Mouse (Mus musculus): ENCODE data around the gene Prdm1. TPM values are rescaled to one million over a fixed set of nuclear protein-coding genes. Genes with fewer than 3 reads are reported as not detected.

Gene Prdm1
- polyA plus RNA-seq, 1 experiment from 2014 or later: 1.9 TPM

DNA sequence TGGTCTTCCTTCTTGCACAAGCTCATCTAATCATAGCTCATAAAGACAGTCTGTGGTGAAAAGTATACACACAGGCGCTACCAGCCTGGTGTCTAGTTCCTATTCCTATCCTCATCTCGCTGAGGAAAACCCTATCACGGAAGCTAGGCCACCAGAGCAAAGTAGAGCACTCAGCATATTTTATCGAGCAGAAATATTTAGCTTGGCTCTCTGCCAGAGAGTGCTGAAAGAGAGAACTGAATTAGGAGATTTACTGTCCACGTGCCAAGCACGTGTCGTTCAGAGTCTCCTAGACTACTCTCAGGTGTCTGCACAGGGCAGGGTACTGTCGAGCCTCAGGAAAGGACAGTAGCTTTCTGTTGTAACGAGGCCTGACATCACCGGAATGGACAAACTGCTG, 54.0 kb downstream of the Prdm1 start:
- H3K4me3 ChIP-seq (ENCODE audit: low read depth, low read length): no peak overlapping the region
- 52% methylated on average over 10 of the region's 10 CpGs for WGBS
- peak; percentile 69 for DNase-seq (ENCODE audit: low spot score)
- no peaks in the 10 kb centered on the region for H3K27me3 ChIP-seq (ENCODE audit: control insufficient read depth, insufficient read depth, low read length)
- no peak; the same call in 1 of the 2 replicates for ATAC-seq (replicated peaks; ENCODE audit: insufficient number of reproducible peaks, low FRiP score, low TSS enrichment, low read depth)
- H3K27ac ChIP-seq (replicated peaks; ENCODE audit: low read depth, low read length): no peak overlapping the region
- no peak overlapping the region for H3K4me2 ChIP-seq (ENCODE audit: low read depth, low read length)
- no peaks in the 10 kb centered on the region for H3K36me3 ChIP-seq (replicated peaks; ENCODE audit: control insufficient read depth, insufficient read depth, low read depth, low read length)
- no peak overlapping the region for H3K9ac ChIP-seq (replicated peaks; ENCODE audit: low read length)
- no peaks in the 10 kb centered on the region for H3K9me3 ChIP-seq (replicated peaks; ENCODE audit: control insufficient read depth, low read length)
- no peaks in the 10 kb centered on the region for H3K4me1 ChIP-seq (ENCODE audit: control insufficient read depth, insufficient read depth, low read length)

- WGBS: 9% methylated on average over 8 of the region's 8 CpGs
- Histone ChIP-seq H3K27ac (replicated peaks; ENCODE audit: low read depth, low read length) (no peak overlapping the region), H3K4me1 (ENCODE audit: control insufficient read depth, insufficient read depth, low read length) (no peaks in the 10 kb centered on the region), H3K36me3 (replicated peaks; ENCODE audit: control insufficient read depth, insufficient read depth, low read depth, low read length) (no peaks in the 10 kb centered on the region), H3K9ac (replicated peaks; ENCODE audit: low read length) (no peak overlapping the region), H3K4me2 (ENCODE audit: low read depth, low read length) (no peak overlapping the region), H3K4me3 (ENCODE audit: low read depth, low read length) (no peak overlapping the region), H3K27me3 (ENCODE audit: control insufficient read depth, insufficient read depth, low read length) (0 out of 2 replicates have a peak, but pooled peaks cover 2% of the 10 kb centered on the region), H3K9me3 (replicated peaks; ENCODE audit: control insufficient read depth, low read length) (no peaks in the 10 kb centered on the region)
- DNase-seq (ENCODE audit: low spot score): no peak
- no peak for ATAC-seq (replicated peaks; ENCODE audit: insufficient number of reproducible peaks, low FRiP score, low TSS enrichment, low read depth)
Observed at GRCm38 (mm10) chr10:44465618-44466017, 62.7 kb downstream of the Prdm1 start.

- Histone ChIP-seq H3K9me3 (replicated peaks; ENCODE audit: control insufficient read depth, low read length) (no peaks in the 10 kb centered on the region), H3K27ac (replicated peaks; ENCODE audit: low read depth, low read length) (no peak overlapping the region), H3K36me3 (replicated peaks; ENCODE audit: control insufficient read depth, insufficient read depth, low read depth, low read length) (no peaks in the 10 kb centered on the region), H3K9ac (replicated peaks; ENCODE audit: low read length) (no peak overlapping the region), H3K4me2 (ENCODE audit: low read depth, low read length) (no peak overlapping the region), H3K27me3 (ENCODE audit: control insufficient read depth, insufficient read depth, low read length) (0 out of 2 replicates have a peak, but pooled peaks cover 2% of the 10 kb centered on the region), H3K4me1 (ENCODE audit: control insufficient read depth, insufficient read depth, low read length) (no peaks in the 10 kb centered on the region), H3K4me3 (ENCODE audit: low read depth, low read length) (no peak overlapping the region)
- WGBS: 55% methylated on average over 5 of the region's 5 CpGs
- DNase-seq (ENCODE audit: low spot score) (no peak), ATAC-seq (replicated peaks; ENCODE audit: insufficient number of reproducible peaks, low FRiP score, low TSS enrichment, low read depth) (no peak)
Observed at GRCm38 (mm10) chr10:44464563-44464962, 63.7 kb downstream of the Prdm1 start.

GRCm38 (mm10) chr10:44463856-44464255, 64.4 kb downstream of the Prdm1 start:
- ATAC-seq (replicated peaks; ENCODE audit: insufficient number of reproducible peaks, low FRiP score, low TSS enrichment, low read depth) (no peak), DNase-seq (ENCODE audit: low spot score) (no peak)
- Histone ChIP-seq H3K36me3 (replicated peaks; ENCODE audit: control insufficient read depth, insufficient read depth, low read depth, low read length) (no peaks in the 10 kb centered on the region), H3K27ac (replicated peaks; ENCODE audit: low read depth, low read length) (no peak overlapping the region), H3K9me3 (replicated peaks; ENCODE audit: control insufficient read depth, low read length) (no peaks in the 10 kb centered on the region), H3K27me3 (ENCODE audit: control insufficient read depth, insufficient read depth, low read length) (peaks cover 4% of the 10 kb centered on the region; the same call in 1 of the 2 replicates), H3K9ac (replicated peaks; ENCODE audit: low read length) (no peak overlapping the region), H3K4me2 (ENCODE audit: low read depth, low read length) (no peak overlapping the region), H3K4me1 (ENCODE audit: control insufficient read depth, insufficient read depth, low read length) (no peaks in the 10 kb centered on the region), H3K4me3 (ENCODE audit: low read depth, low read length) (no peak overlapping the region)
- 80% methylated on average over 4 of the region's 4 CpGs for WGBS

DNA sequence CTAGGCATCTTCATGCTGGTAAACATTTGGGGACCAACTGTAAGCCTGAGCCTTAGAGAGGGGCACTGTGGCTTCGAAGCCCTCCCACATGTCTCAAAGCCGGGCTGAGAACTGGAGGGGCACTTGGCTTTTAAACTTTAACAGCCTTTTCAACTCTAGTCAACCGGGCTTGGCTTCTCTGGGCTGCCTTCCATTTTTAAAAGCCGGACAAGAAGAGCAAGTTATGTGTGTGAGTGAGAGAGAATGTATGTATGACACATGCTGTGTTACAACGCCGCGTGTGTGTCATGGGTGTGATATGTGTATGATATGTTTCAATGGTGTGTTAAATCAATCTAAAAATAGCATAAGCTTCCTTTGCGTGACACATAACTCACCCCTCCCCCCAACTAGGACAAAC, 66.0 kb downstream of the Prdm1 start:
- Histone ChIP-seq H3K4me1 (ENCODE audit: control insufficient read depth, insufficient read depth, low read length) (no peaks in the 10 kb centered on the region), H3K27ac (replicated peaks; ENCODE audit: low read depth, low read length) (no peak overlapping the region), H3K9me3 (replicated peaks; ENCODE audit: control insufficient read depth, low read length) (no peaks in the 10 kb centered on the region), H3K9ac (replicated peaks; ENCODE audit: low read length) (no peak overlapping the region), H3K27me3 (ENCODE audit: control insufficient read depth, insufficient read depth, low read length) (peaks cover 6% of the 10 kb centered on the region), H3K4me2 (ENCODE audit: low read depth, low read length) (no peak overlapping the region), H3K4me3 (ENCODE audit: low read depth, low read length) (no peak overlapping the region), H3K36me3 (replicated peaks; ENCODE audit: control insufficient read depth, insufficient read depth, low read depth, low read length) (no peaks in the 10 kb centered on the region)
- ATAC-seq (replicated peaks; ENCODE audit: insufficient number of reproducible peaks, low FRiP score, low TSS enrichment, low read depth) (no peak), DNase-seq (ENCODE audit: low spot score) (no peak)
- WGBS: 89% methylated on average over 8 of the region's 8 CpGs

- ATAC-seq (replicated peaks; ENCODE audit: insufficient number of reproducible peaks, low FRiP score, low TSS enrichment, low read depth): no peak
- Histone ChIP-seq H3K27me3 (ENCODE audit: control insufficient read depth, insufficient read depth, low read length) (peaks cover 10% of the 10 kb centered on the region), H3K4me1 (ENCODE audit: control insufficient read depth, insufficient read depth, low read length) (no peaks in the 10 kb centered on the region), H3K9ac (replicated peaks; ENCODE audit: low read length) (no peak overlapping the region), H3K9me3 (replicated peaks; ENCODE audit: control insufficient read depth, low read length) (no peaks in the 10 kb centered on the region), H3K4me2 (ENCODE audit: low read depth, low read length) (no peak overlapping the region), H3K4me3 (ENCODE audit: low read depth, low read length) (no peak overlapping the region), H3K27ac (replicated peaks; ENCODE audit: low read depth, low read length) (no peak overlapping the region), H3K36me3 (replicated peaks; ENCODE audit: control insufficient read depth, insufficient read depth, low read depth, low read length) (no peaks in the 10 kb centered on the region)
- DNase-seq (ENCODE audit: low spot score): no peak
- WGBS: 74% methylated on average over 6 of the region's 6 CpGs
Observed at GRCm38 (mm10) chr10:44461063-44461462, 67.2 kb downstream of the Prdm1 start.

GRCm38 (mm10) chr10:44460095-44460810, 68.0 kb downstream of the Prdm1 start:
- H3K27me3 ChIP-seq (ENCODE audit: control insufficient read depth, insufficient read depth, low read length): peaks cover 13% of the 10 kb centered on the region
- ATAC-seq (replicated peaks; ENCODE audit: insufficient number of reproducible peaks, low FRiP score, low TSS enrichment, low read depth): no peak
- 13% methylated on average over 6 of the region's 6 CpGs for WGBS

GRCm38 (mm10) chr10:44459321-44460000, 68.8 kb downstream of the Prdm1 start:
- Histone ChIP-seq H3K27me3 (ENCODE audit: control insufficient read depth, insufficient read depth, low read length) (peaks cover 11% of the 10 kb centered on the region), H3K9ac (replicated peaks; ENCODE audit: low read length) (no peak overlapping the region), H3K27ac (replicated peaks; ENCODE audit: low read depth, low read length) (no peak overlapping the region; the same call in 1 of the 2 replicates), H3K36me3 (replicated peaks; ENCODE audit: control insufficient read depth, insufficient read depth, low read depth, low read length) (no peaks in the 10 kb centered on the region), H3K4me2 (ENCODE audit: low read depth, low read length) (peak overlapping the region; percentile 95), H3K4me3 (ENCODE audit: low read depth, low read length) (no peak overlapping the region), H3K4me1 (ENCODE audit: control insufficient read depth, insufficient read depth, low read length) (no peaks in the 10 kb centered on the region), H3K9me3 (replicated peaks; ENCODE audit: control insufficient read depth, low read length) (no peaks in the 10 kb centered on the region)
- ATAC-seq (replicated peaks; ENCODE audit: insufficient number of reproducible peaks, low FRiP score, low TSS enrichment, low read depth) (no peak), DNase-seq (ENCODE audit: low spot score) (no peak)
- WGBS: 11% methylated on average over 11 of the region's 11 CpGs

More at GRCm38 (mm10) chr10:44460095-44460810, 68.0 kb downstream of the Prdm1 start:
- H3K27ac ChIP-seq (replicated peaks; ENCODE audit: low read depth, low read length): no peak overlapping the region
- H3K4me2 ChIP-seq (ENCODE audit: low read depth, low read length): no peak overlapping the region
- H3K9ac ChIP-seq (replicated peaks; ENCODE audit: low read length): no peak overlapping the region
- H3K4me1 ChIP-seq (ENCODE audit: control insufficient read depth, insufficient read depth, low read length): no peaks in the 10 kb centered on the region
- no peaks in the 10 kb centered on the region for H3K36me3 ChIP-seq (replicated peaks; ENCODE audit: control insufficient read depth, insufficient read depth, low read depth, low read length)
- H3K4me3 ChIP-seq (ENCODE audit: low read depth, low read length): no peak overlapping the region
- no peaks in the 10 kb centered on the region for H3K9me3 ChIP-seq (replicated peaks; ENCODE audit: control insufficient read depth, low read length)
- DNase-seq (ENCODE audit: low spot score): peak; percentile 72
